Mouse (Mus musculus) mesoderm, embryonic 11.5 days (tissue): ENCODE results near the gene Zfp993.
"Not testable (repeated sequence)": the region's sequence is repeated elsewhere in the genome, so short reads cannot be mapped to it uniquely, and the experiment has no call there.

Source experiments
- DNase-seq: peaks from one replicate; pipeline ENCODE4 v3.0.0-alpha.2; 2012; ENCODE audit warnings: low read depth, low spot score

The Zfp993 gene

GRCm38 (mm10) chr4:146610774-146611400 is at the start of gene Zfp993:
TSS of gene Zfp993 (plus strand) at chr4:146610961.
- not testable (repeated sequence) for DNase-seq

GRCm38 (mm10) chr4:146579905-146580873 is 30.6 kb upstream of the Zfp993 start:
- DNase-seq = not testable (repeated sequence)

- not testable (repeated sequence) for DNase-seq
Measured at GRCm38 (mm10) chr4:146603578-146604399, 7.0 kb upstream of the Zfp993 start.

GRCm38 (mm10) chr4:146644367-146644766 is 33.6 kb downstream of the Zfp993 start:
- not testable (repeated sequence) for DNase-seq

GRCm38 (mm10) chr4:146649641-146650040 is 38.9 kb downstream of the Zfp993 start:
- not testable (repeated sequence) for DNase-seq

- DNase-seq = not testable (repeated sequence)
Measured at GRCm38 (mm10) chr4:146650115-146650514, 39.4 kb downstream of the Zfp993 start.

GRCm38 (mm10) chr4:146650639-146651038 is 39.9 kb downstream of the Zfp993 start:
- not testable (repeated sequence) for DNase-seq
